Mouse (Mus musculus) limb, embryonic 10.5 days (tissue): ENCODE results near the gene Sncg. TPM values are rescaled to one million over a fixed set of nuclear protein-coding genes. Genes with fewer than 3 reads are reported as not detected.

Source experiments
- DNase-seq: peaks from one replicate; pipeline ENCODE4 v3.0.0-alpha.2; 2017; ENCODE audit warnings: low spot score
- H3K27ac ChIP-seq: fragments of 300-500 bp; sonication (generic); 2 replicates; pipeline ENCODE4 v1.5.1; 2016; ENCODE audit warnings: mild to moderate bottlenecking
- H3K27me3 ChIP-seq: fragments of 300-500 bp; sonication (generic); 2 replicates; pipeline ENCODE4 v1.6.1; 2016; ENCODE audit warnings: low read depth, mild to moderate bottlenecking; ENCODE audit not compliant: poor library complexity, severe bottlenecking
- H3K36me3 ChIP-seq: fragments of 300-500 bp; sonication (generic); 2 replicates; pipeline ENCODE4 v1.6.1; 2016; ENCODE audit warnings: mild to moderate bottlenecking, moderate library complexity
- H3K4me1 ChIP-seq: fragments of 300-500 bp; sonication (generic); 2 replicates; pipeline ENCODE4 v1.6.1; 2016
- H3K4me3 ChIP-seq: fragments of 300-500 bp; sonication (generic); 2 replicates; pipeline ENCODE4 v1.5.1; 2016; ENCODE audit warnings: mild to moderate bottlenecking, moderate library complexity
- H3K9me3 ChIP-seq: fragments of 300-500 bp; sonication (generic); replicated peaks from 2 replicates; pipeline ENCODE4 v1.6.1; 2016; ENCODE audit warnings: mild to moderate bottlenecking
- WGBS: fragments of 180-500 bp; shearing (Covaris S2); methylation state at CpG from one replicate; pipeline ENCODE4 v1.1.7; 2016; 5-methylcytosine and 5-hydroxymethylcytosine counted together
- polyA plus RNA-seq: library from polyadenylated mRNA; unstranded; fragments of >200 nt; fragmentation: Nextera tagmentation; extraction: Ambion mirVana; gene quantifications from 2 replicates; pipeline ENCODE4 v1.2.1, GENCODE M21; 2016

Sncg gene
- polyA plus RNA-seq, 1 experiment from 2014 or later: 3.8 TPM

- 84% methylated on average over 7 of the region's 7 CpGs for WGBS
- no peak overlapping the region for H3K4me3 ChIP-seq
- H3K36me3 ChIP-seq: peaks cover 19% of the 10 kb centered on the region
- DNase-seq: no peak
- no peaks in the 10 kb centered on the region for H3K4me1 ChIP-seq
- H3K27ac ChIP-seq: no peak overlapping the region
- no peaks in the 10 kb centered on the region for H3K9me3 ChIP-seq
- no peaks in the 10 kb centered on the region for H3K27me3 ChIP-seq
Observed at GRCm38 (mm10) chr14:34348301-34348700, 26.3 kb downstream of the Sncg start.

DNA sequence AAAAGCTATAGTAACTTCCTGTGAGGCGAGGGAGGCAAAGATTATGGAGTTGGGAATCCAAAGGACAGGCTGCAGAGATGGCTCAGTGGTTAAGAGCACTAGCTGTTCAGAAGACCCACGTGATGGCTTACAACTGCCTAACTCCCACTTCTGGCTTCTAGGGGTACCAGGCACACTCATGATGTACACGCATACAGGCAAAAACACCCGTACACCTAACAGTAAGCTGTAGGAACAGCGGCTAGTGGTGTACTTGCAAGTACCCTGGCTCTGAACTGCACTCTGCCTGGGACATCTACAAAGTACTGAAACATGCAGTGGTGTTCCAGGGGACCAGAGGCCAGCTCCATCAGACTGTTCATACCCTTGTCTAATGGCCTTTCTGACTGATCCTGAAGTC lies 27.5 kb downstream of the Sncg start:
- WGBS: 99% methylated on average over 5 of the region's 5 CpGs
- H3K27ac ChIP-seq: no peak overlapping the region

GRCm38 (mm10) chr14:34345771-34346566 lies 28.6 kb downstream of the Sncg start:
- Histone ChIP-seq H3K4me3 (no peak overlapping the region), H3K4me1 (no peaks in the 10 kb centered on the region), H3K36me3 (peaks cover 43% of the 10 kb centered on the region), H3K27me3 (no peaks in the 10 kb centered on the region), H3K27ac (no peak overlapping the region), H3K9me3 (no peaks in the 10 kb centered on the region)
- no peak for DNase-seq
- WGBS: 58% methylated on average over 12 of the region's 12 CpGs

More for the DNA sequence above, 27.5 kb downstream of the Sncg start:
- H3K4me3 ChIP-seq: no peak overlapping the region
- peaks cover 31% of the 10 kb centered on the region for H3K36me3 ChIP-seq
- no peaks in the 10 kb centered on the region for H3K4me1 ChIP-seq
- no peak for DNase-seq
- H3K27me3 ChIP-seq: no peaks in the 10 kb centered on the region
- H3K9me3 ChIP-seq: no peaks in the 10 kb centered on the region

DNA sequence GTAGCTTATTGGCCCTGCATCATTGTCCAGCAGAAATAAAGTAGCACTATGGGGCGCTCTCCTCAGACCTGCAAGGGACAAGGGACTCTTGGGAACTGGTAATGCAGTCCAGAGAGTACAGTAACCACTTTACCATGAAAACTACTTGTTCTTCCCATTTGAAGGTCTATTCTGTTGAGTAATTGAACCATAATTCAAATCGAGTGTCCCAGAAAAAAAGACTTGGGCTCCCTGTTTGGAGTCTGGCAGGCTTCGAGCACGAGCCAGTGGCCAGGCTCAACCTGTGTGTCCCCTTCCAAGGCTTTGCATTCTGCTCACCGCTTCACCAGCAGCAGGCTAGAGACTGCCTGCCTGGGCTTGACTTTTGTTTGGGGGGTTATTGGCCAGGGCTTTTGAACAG lies 30.2 kb downstream of the Sncg start:
- no peak overlapping the region for H3K4me3 ChIP-seq
- no peaks in the 10 kb centered on the region for H3K9me3 ChIP-seq
- DNase-seq: no peak
- no peak overlapping the region for H3K27ac ChIP-seq
- H3K4me1 ChIP-seq: no peaks in the 10 kb centered on the region
- no peaks in the 10 kb centered on the region for H3K27me3 ChIP-seq
- peaks cover 56% of the 10 kb centered on the region for H3K36me3 ChIP-seq
- WGBS: 92% methylated on average over 5 of the region's 5 CpGs

- peaks cover 67% of the 10 kb centered on the region for H3K36me3 ChIP-seq
- H3K4me3 ChIP-seq: no peak overlapping the region
- no peak overlapping the region for H3K27ac ChIP-seq
- WGBS: 94% methylated on average over 4 of the region's 4 CpGs
- DNase-seq: no peak
- H3K27me3 ChIP-seq: no peaks in the 10 kb centered on the region
- no peaks in the 10 kb centered on the region for H3K9me3 ChIP-seq
- H3K4me1 ChIP-seq: no peaks in the 10 kb centered on the region
Observed at GRCm38 (mm10) chr14:34343078-34343477, 31.5 kb downstream of the Sncg start.

- Histone ChIP-seq H3K4me1 (no peaks in the 10 kb centered on the region), H3K36me3 (peaks cover 78% of the 10 kb centered on the region), H3K4me3 (no peak overlapping the region), H3K27ac (no peak overlapping the region), H3K27me3 (no peaks in the 10 kb centered on the region), H3K9me3 (no peaks in the 10 kb centered on the region)
- DNase-seq: no peak
- WGBS: 91% methylated on average over 4 of the region's 4 CpGs
Observed at GRCm38 (mm10) chr14:34341993-34342392, 32.6 kb downstream of the Sncg start.

DNA sequence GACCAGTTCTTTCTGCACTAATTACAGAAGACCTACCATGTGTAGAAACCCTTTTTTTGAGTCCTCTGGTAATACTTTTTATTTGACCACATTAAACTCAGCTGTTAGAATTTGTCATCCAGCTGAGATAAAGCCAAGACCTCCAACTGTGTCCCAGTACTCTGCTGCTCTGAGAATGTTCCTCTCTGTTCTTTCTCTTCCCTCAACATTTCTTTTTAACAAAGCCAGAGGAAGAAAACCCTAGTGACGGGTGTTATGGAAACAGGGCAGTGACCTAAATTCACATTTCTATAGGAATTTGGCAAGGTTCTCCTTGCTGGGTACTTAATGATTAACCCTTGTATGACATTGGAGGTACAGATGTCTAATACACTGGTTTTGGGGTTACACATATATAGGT lies 35.1 kb downstream of the Sncg start:
- Histone ChIP-seq H3K4me1 (no peaks in the 10 kb centered on the region), H3K4me3 (no peak overlapping the region), H3K27ac (no peak overlapping the region), H3K36me3 (peaks cover 94% of the 10 kb centered on the region), H3K9me3 (no peaks in the 10 kb centered on the region), H3K27me3 (no peaks in the 10 kb centered on the region)
- DNase-seq: no peak
- WGBS: 90% methylated on average over 1 of the region's 1 CpGs

DNA sequence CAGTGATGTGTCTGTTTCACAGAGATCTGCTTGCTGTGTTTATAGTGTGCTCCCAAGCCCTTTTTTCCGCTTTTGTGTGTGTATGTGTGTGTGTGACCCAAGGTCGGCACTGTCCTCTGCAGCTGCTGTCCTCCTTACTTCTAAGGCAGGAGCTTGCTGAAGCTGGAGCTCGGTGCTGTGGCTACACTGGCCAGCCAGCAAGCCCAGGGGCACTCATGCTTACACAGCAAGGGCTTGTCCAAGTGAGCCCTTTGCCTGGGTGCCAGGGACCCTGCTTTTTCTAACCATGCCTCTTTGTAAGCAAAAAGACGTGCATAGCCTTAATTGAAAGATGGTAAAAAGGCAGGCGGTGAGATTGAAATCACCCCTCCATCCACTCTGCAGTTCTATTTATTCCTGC lies 42.1 kb downstream of the Sncg start:
- H3K27me3 ChIP-seq: no peaks in the 10 kb centered on the region
- WGBS: 91% methylated on average over 5 of the region's 5 CpGs
- H3K4me1 ChIP-seq: no peaks in the 10 kb centered on the region
- no peaks in the 10 kb centered on the region for H3K9me3 ChIP-seq
- H3K4me3 ChIP-seq: no peak overlapping the region
- no peak for DNase-seq
- H3K36me3 ChIP-seq: peaks cover 88% of the 10 kb centered on the region
- no peak overlapping the region for H3K27ac ChIP-seq

DNA sequence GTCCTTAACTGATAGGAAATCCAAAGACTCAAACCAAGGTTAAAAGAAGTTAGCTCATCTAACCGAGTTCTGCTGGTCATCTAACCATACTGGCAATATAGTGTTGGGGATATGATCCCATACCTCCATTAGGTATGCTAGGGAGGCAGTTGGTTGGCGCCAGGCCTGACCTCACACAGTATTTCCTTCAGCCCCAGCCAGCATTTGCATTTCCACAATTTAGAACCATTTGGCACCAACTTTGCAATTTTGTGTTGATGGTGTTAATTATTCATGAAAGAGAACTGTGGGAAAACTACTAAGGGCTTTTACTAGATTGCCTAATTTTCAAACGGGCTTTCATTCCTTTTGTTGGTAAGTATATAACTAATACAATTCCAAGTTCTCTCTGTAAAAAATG lies 42.7 kb downstream of the Sncg start:
- Histone ChIP-seq H3K9me3 (no peaks in the 10 kb centered on the region), H3K27ac (no peak overlapping the region), H3K4me1 (no peaks in the 10 kb centered on the region), H3K4me3 (no peak overlapping the region), H3K27me3 (no peaks in the 10 kb centered on the region), H3K36me3 (peaks cover 87% of the 10 kb centered on the region)
- 93% methylated on average over 3 of the region's 3 CpGs for WGBS
- no peak for DNase-seq

GRCm38 (mm10) chr14:34330657-34331158 lies 43.9 kb downstream of the Sncg start:
- peaks cover 86% of the 10 kb centered on the region for H3K36me3 ChIP-seq
- no peaks in the 10 kb centered on the region for H3K27me3 ChIP-seq
- 91% methylated on average over 9 of the region's 9 CpGs for WGBS
- H3K4me3 ChIP-seq: no peak overlapping the region
- no peak overlapping the region for H3K27ac ChIP-seq
- H3K4me1 ChIP-seq: no peaks in the 10 kb centered on the region
- no peaks in the 10 kb centered on the region for H3K9me3 ChIP-seq
- no peak for DNase-seq

GRCm38 (mm10) chr14:34327618-34328017 lies 47.0 kb downstream of the Sncg start:
- Histone ChIP-seq H3K9me3 (no peaks in the 10 kb centered on the region), H3K4me1 (no peaks in the 10 kb centered on the region), H3K27me3 (no peaks in the 10 kb centered on the region), H3K27ac (no peak overlapping the region), H3K36me3 (peaks cover 85% of the 10 kb centered on the region), H3K4me3 (no peak overlapping the region)
- no peak for DNase-seq
- WGBS: 100% methylated on average over 1 of the region's 1 CpGs

GRCm38 (mm10) chr14:34326606-34327005 lies 48.0 kb downstream of the Sncg start:
- DNase-seq: no peak
- H3K4me3 ChIP-seq: no peak overlapping the region
- H3K36me3 ChIP-seq: peaks cover 79% of the 10 kb centered on the region
- no peak overlapping the region for H3K27ac ChIP-seq
- no peaks in the 10 kb centered on the region for H3K4me1 ChIP-seq
- no peaks in the 10 kb centered on the region for H3K9me3 ChIP-seq
- WGBS: 96% methylated on average over 3 of the region's 3 CpGs
- no peaks in the 10 kb centered on the region for H3K27me3 ChIP-seq

GRCm38 (mm10) chr14:34323576-34324085 lies 51.0 kb downstream of the Sncg start:
- DNase-seq: no peak
- Histone ChIP-seq H3K27me3 (no peaks in the 10 kb centered on the region), H3K4me3 (no peak overlapping the region), H3K27ac (no peak overlapping the region), H3K36me3 (peaks cover 81% of the 10 kb centered on the region), H3K4me1 (no peaks in the 10 kb centered on the region), H3K9me3 (no peaks in the 10 kb centered on the region)
- 93% methylated on average over 5 of the region's 5 CpGs for WGBS
